Mouse (Mus musculus): ENCODE data around the gene Ttll13. TPM values are rescaled to one million over a fixed set of nuclear protein-coding genes. Genes with fewer than 3 reads are reported as not detected.

Ttll13 gene
- 0.16 TPM for polyA plus RNA-seq (2017; shearing (Covaris generic))

DNA sequence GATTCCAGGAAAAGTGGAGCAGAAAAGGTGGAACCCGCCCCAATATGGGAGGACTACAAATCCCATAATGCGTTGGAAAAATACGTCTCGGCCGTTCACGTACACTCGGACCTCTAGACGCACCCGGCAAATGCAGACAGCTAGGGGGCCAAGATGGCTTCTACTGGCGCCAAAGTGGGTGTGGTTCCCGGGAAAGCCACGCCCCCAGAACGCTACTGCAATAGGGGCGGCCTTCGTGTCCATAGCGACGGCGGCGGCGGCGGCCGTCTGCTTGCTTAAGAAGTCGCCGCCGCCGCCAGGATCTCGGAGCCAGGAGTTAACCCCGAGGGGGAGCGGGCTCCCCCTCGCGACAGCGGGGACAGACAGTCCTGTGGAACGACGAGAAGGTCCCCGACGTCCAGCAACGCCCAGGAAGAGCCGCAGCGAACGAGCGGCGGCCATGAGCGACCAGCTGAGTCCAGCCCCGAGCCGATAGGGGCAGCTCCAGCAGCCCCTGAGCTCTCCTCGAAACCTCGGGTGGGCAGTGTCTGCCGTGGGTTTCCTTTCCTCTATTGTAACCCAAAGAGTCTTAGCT is at the start of gene Ttll13:
Ttll13 (plus strand) TSS at position 229 of the 574 bp plus-strand sequence.

DNA sequence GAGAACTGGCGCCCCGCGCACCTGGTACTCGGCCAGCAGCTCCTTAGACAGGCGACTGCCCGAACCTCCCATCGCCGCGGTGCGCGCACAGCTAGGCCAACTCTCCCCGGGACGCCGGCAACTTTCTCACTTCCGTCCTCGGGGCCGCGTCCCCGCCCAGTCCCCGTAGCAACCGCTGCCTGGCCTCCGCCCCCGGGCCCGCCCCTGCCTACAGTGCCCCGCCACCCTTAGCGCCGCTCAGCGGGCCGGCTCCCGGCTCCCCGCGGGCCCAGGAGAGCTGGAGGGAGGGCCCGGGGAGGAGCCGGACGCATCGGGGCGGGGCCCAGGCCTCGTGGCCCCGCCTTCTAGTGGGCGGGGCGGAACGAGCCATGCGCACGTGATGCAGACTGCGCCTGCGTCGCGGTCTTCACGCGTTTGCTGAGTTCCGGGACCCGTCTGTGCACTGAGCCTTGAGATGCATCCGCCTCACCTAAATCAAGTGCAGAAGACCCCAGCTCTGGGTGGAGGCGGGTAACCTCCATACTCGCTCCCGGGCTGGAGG is 13.6 kb upstream of the Ttll13 start, which contains the start of the genes Cib1 and Gdpgp1:
Cib1 (minus strand) TSS at position 325 of the 541 bp plus-strand sequence.
Gdpgp1 (plus strand) TSS at position 377 of the 541 bp plus-strand sequence.

DNA sequence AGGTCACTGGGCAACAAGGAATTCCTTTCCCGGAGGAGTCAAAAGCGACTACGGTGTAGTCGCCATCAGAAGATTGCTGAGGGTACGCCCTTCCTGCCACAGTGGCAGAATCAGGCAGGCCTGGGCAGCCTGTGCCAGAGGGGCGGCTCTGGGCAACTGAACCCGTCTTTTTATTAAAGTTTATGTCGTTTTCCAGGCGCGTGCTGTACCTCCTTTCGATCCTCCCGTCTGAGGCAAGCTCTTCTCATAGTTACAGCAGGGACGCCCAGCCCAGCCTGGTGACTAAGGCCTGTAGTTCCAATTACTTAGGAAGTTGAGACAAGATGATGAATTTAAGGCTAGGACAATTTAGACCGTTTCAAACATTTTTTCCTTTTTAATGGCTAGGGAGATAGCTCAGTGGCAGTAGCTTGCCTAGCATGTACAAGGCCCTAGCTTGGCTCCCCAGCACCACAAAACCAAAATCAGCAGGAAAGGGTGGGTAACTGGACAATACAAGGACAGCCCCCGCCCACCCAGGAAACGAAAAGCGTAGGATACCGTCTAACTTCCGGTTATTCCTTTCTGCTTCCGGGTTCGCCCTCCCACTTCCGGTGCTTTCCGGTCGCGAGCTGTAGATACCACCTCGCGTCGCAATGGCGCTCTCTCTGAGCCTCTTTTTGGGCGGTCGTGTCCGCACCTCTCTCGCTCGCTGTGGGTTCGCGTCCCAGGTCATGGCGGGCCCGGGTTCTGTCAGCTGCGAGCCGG is 14.6 kb downstream of the Ttll13 start, which contains the start of gene Ngrn:
Ngrn (plus strand) TSS at position 591 of the 747 bp plus-strand sequence.

DNA sequence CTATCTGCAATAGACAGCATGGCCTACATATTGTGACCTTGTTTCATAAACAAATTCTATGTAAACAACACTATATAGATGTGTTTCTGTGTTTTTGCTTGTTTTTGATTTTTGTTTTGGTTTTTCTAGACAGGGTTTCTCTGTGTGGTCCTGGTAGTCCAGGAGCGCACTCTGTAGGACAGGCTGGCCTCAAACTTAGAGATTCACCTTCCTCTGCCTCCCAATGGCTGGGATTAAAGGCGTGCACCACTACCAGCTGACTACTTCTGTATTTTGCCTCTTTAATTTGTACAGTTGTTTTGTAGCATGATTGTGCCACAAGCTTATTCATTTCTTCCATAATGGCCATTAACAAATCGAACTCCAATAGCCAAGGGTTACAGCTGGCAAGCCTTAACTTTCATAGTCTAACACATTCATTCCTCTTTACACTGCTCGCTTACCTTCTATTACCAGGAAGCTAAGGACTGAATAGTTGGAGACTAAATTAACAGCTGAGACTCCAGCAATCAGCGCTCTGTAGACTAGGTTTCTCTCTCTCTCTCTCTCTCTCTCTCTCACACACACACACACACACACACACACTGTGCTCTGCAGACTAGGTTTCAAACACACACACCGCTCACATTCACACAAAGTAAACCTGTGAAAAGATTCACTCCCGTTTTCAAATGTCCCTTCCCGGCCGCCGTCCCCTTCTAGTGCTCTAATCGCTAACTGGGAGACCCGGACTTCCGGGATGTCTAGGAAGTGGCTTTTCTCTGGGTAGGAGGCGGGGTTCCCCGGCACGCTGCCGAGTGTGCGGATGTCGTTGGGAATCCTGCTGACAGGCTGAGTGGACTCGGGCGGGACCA is 22.9 kb downstream of the Ttll13 start, which contains the start of gene Vps33b:
Vps33b (plus strand) TSS at position 753 of the 854 bp plus-strand sequence.

DNA sequence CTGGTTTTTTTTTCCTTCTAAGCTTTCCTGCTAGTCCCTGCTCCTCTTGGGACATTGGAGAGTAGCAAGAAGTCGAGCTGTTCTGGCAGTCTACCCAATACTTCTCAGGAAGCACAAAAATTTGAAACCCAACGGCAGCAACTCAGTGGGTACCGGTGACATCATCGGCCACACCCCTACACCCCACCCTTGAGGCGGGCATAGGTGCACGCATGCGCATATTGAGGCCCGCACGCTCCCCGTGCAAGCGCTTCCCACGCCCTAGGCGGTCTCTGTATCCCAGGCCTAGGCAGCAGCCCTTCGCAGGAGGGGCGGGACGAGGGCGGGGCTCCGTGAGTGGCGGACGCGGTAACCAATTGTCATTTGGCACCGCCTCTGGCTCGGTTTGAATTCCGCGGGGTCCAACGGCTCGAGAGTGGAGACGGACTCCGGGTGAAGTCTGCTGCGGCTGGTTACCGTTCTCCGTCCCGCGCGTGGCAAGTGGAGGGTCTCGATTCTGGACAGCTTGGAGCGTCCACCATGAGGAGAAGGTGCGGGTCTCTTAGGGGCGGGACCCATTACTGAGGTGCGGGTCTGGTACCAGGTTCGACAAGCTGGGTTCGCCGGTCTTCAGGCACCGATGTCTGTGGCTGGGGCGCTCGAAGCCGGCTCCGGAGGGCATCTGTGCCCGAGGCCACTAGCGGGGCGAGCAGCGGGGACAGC is 48.0 kb downstream of the Ttll13 start, which contains the start of gene Prc1:
Prc1 (plus strand) TSS at position 389 of the 702 bp plus-strand sequence.

Other genes with a start within 250 kb of the Ttll13 start
- 15.1 TPM for gene Zfp710, start 221.6 kb upstream of the Ttll13 start, polyA plus RNA-seq (2017; shearing (Covaris generic))
- gene Idh2, start 131.0 kb upstream of the Ttll13 start, polyA plus RNA-seq (2017; shearing (Covaris generic)): 72.5 TPM
- gene Sema4b, start 59.5 kb upstream of the Ttll13 start, polyA plus RNA-seq (2017; shearing (Covaris generic)): 22.8 TPM
- gene Cib1, start 13.6 kb upstream of the Ttll13 start, polyA plus RNA-seq (2017; shearing (Covaris generic)): 150 TPM
- gene Gdpgp1, start 13.5 kb upstream of the Ttll13 start, polyA plus RNA-seq (2017; shearing (Covaris generic)): 9.4 TPM
- gene Ngrn, start 14.8 kb downstream of the Ttll13 start, polyA plus RNA-seq (2017; shearing (Covaris generic)): 62.5 TPM
- 48.4 TPM for gene Vps33b, start 23.3 kb downstream of the Ttll13 start, polyA plus RNA-seq (2017; shearing (Covaris generic))
- gene Prc1, start 48.1 kb downstream of the Ttll13 start, polyA plus RNA-seq (2017; shearing (Covaris generic)): 8.3 TPM
- 29.8 TPM for gene Rccd1, start 78.1 kb downstream of the Ttll13 start, polyA plus RNA-seq (2017; shearing (Covaris generic))
- 79.8 TPM for gene Unc45a, start 94.6 kb downstream of the Ttll13 start, polyA plus RNA-seq (2017; shearing (Covaris generic))
- gene Hddc3, start 96.7 kb downstream of the Ttll13 start, polyA plus RNA-seq (2017; shearing (Covaris generic)): 7.6 TPM
- 41.7 TPM for gene Man2a2, start 125.0 kb downstream of the Ttll13 start, polyA plus RNA-seq (2017; shearing (Covaris generic))
- gene Fes, start 141.6 kb downstream of the Ttll13 start, polyA plus RNA-seq (2017; shearing (Covaris generic)): 1.2 TPM
- 64.2 TPM for gene Furin, start 159.1 kb downstream of the Ttll13 start, polyA plus RNA-seq (2017; shearing (Covaris generic))